Mouse (Mus musculus) myocyte (in vitro differentiated cells): ENCODE results near the gene 4930519G04Rik.

ENCODE experiments used
- CEBPB ChIP-seq: IDR thresholded peaks from 2 replicates; pipeline ENCODE4 v1.6.1; 2011; ENCODE audit warnings: mild to moderate bottlenecking, moderate library complexity; ENCODE audit not compliant: poor library complexity, insufficient read depth, severe bottlenecking
- POLR2AphosphoS2 ChIP-seq: IDR thresholded peaks from one replicate; pipeline ENCODE4 v1.6.1; 2011; ENCODE audit warnings: low read depth, control low read depth; ENCODE audit not compliant: insufficient read length
- SRF ChIP-seq: IDR thresholded peaks from one replicate; pipeline ENCODE4 v1.6.1; 2011; ENCODE audit warnings: low read depth; ENCODE audit not compliant: control insufficient read depth, insufficient read length
- TCF12 ChIP-seq: IDR thresholded peaks from one replicate; pipeline ENCODE4 v1.6.1; 2011; ENCODE audit warnings: mild to moderate bottlenecking, control low read depth; ENCODE audit not compliant: poor library complexity, insufficient read depth, severe bottlenecking
- USF1 ChIP-seq: IDR thresholded peaks from one replicate; pipeline ENCODE4 v1.6.1; 2011; ENCODE audit warnings: low read depth, mild to moderate bottlenecking, control low read depth, moderate library complexity

DNA sequence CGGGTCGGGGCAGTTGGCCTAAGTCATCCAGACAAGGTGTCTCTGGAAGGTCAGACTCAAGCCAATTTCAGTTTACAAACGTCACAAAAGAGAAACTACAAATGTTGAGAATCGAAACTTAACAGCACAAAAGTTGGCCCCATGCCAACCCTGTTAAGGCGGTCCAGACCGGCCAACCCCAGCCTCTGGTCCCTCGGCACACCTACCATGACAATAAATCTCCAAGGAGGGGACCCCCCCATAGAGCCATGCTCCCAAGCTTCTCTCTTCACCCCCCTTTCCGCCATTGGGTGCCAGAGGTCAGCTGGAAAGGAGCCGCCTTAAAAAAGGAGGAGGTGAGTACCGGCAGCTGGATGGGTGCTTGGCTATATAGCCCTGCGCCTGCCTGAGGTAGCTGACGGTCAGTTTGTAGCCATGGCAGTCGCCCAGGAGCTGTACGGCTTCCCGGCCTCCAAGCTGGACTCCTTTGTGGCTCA is 69.6 kb downstream of the 4930519G04Rik start, which contains the start of gene Oasl1:
- TF ChIP-seq USF1, result no peak
- TF ChIP-seq POLR2AphosphoS2, result no peak
- TF ChIP-seq TCF12, result no peak
- TF ChIP-seq SRF, result no peak
- TF ChIP-seq CEBPB, result no peak
